Mouse (Mus musculus): ENCODE measurements around the gene Cacna1c.

The Cacna1c gene

DNA sequence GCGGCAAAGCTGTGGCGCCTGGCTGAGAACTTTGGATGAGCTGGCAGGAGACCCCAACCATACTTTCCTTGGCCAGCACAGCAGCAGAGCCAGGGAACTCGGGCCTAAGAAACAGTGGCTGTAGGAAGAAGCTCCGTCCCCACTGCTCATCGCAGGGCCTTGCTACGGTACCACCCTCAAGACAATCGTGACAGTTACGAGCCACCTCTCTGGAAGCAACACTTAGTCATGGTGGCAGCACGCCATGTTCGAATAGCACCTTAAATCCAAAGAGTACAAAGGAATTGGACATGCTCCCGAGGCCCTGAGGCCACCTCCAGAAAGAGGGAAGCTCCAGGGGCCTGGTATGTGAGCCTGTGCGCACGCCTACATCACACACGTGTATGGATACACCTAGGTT, 219.6 kb downstream of the Cacna1c start:
- no peaks in the 10 kb centered on the region for H3K27me3 ChIP-seq (ENCODE audit: insufficient read depth, low read length)
- no peak overlapping the region for H3K4me3 ChIP-seq (replicated peaks; ENCODE audit: low read length)
- no peak for TF ChIP-seq NANOG (IDR thresholded peaks at IDR 0.05; ENCODE audit: borderline replicate concordance, low read length)
- TF ChIP-seq POU5F1 (IDR thresholded peaks at IDR 0.05; ENCODE audit: borderline replicate concordance, low read length) = no peak
- TF ChIP-seq CTCF (conservative IDR thresholded peaks at IDR 0.05; ENCODE audit: low read length) = no peak
- peaks cover 6% of the 10 kb centered on the region; the same call in 1 of the 2 replicates for H3K9me3 ChIP-seq (ENCODE audit: low read length)
- H3K4me1 ChIP-seq (replicated peaks; ENCODE audit: low read depth, low read length) = no peaks in the 10 kb centered on the region
- no peaks in the 10 kb centered on the region for H3K36me3 ChIP-seq (ENCODE audit: insufficient read depth, low read length)

DNA sequence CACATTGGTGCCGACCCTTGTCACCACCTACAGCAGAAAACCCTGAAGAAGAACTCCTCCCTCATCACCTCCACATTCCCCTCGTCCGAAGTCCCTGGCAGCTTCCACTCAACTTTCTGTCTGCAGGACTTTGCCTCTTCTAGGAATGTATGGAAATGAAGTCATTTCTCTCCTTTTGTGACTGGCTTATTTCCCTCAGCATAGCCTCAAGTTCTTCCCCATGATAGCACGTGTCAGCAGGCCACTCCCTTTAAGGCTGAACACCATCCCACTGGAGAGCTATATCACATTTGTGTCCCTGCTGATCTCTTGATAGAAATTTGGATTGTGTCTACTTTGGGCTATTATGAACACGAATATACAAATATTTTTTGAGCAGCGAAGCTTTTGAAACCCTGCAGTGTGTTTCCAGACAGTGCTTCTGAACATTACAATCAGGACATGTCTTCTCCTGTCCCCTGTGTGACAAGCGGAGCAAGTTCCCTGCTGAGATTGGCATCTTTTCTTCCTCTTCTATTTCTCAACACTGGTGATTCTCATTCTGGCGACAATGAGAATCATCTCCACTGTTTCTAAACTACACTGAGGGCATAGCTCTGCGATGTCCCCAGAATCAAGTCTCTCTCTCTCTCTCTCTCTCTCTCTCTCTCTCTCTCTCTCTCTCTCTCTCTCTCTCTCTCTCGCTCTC, 224.2 kb downstream of the Cacna1c start:
- no peaks in the 10 kb centered on the region for H3K36me3 ChIP-seq (ENCODE audit: insufficient read depth, low read length)
- TF ChIP-seq POU5F1 (IDR thresholded peaks at IDR 0.05; ENCODE audit: borderline replicate concordance, low read length) (no peak), NANOG (IDR thresholded peaks at IDR 0.05; ENCODE audit: borderline replicate concordance, low read length) (no peak), CTCF (conservative IDR thresholded peaks at IDR 0.05; ENCODE audit: low read length) (no peak)
- 0 out of 2 replicates have a peak, but pooled peaks cover 6% of the 10 kb centered on the region for H3K9me3 ChIP-seq (ENCODE audit: low read length)
- H3K4me1 ChIP-seq (replicated peaks; ENCODE audit: low read depth, low read length) = no peaks in the 10 kb centered on the region
- no peaks in the 10 kb centered on the region for H3K27me3 ChIP-seq (ENCODE audit: insufficient read depth, low read length)
- H3K4me3 ChIP-seq (replicated peaks; ENCODE audit: low read length) = no peak overlapping the region

DNA sequence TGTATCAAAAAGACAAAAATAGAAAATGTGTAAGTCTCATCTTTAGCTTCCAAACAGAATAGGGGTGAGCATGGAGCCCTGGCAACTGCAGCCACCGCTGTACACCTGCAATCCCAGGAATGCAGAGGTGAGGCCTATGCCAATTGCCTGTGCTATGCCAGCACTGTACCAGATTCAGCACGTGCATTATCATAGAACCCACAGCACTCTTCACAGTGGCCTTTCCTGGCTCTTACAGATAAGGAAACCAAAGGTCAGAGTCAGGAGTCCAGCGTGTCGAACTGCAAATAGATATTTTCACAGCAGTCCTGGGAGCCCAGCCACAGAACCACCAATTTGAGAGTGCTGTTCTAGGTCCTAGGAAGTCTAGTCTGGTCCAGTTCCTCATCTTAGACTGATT, 227.4 kb downstream of the Cacna1c start:
- H3K9me3 ChIP-seq (ENCODE audit: low read length) = no peaks in the 10 kb centered on the region
- H3K4me3 ChIP-seq (replicated peaks; ENCODE audit: low read length) = no peak overlapping the region
- no peaks in the 10 kb centered on the region for H3K36me3 ChIP-seq (ENCODE audit: insufficient read depth, low read length)
- no peak for TF ChIP-seq NANOG (IDR thresholded peaks at IDR 0.05; ENCODE audit: borderline replicate concordance, low read length)
- TF ChIP-seq POU5F1 (IDR thresholded peaks at IDR 0.05; ENCODE audit: borderline replicate concordance, low read length) = no peak
- TF ChIP-seq CTCF (conservative IDR thresholded peaks at IDR 0.05; ENCODE audit: low read length) = no peak
- H3K27me3 ChIP-seq (ENCODE audit: insufficient read depth, low read length) = no peaks in the 10 kb centered on the region
- H3K4me1 ChIP-seq (replicated peaks; ENCODE audit: low read depth, low read length) = no peaks in the 10 kb centered on the region

GRCm38 (mm10) chr6:118966904-118967303, 229.3 kb downstream of the Cacna1c start:
- H3K27me3 ChIP-seq (ENCODE audit: insufficient read depth, low read length) = no peaks in the 10 kb centered on the region
- H3K36me3 ChIP-seq (ENCODE audit: insufficient read depth, low read length) = no peaks in the 10 kb centered on the region
- no peak overlapping the region for H3K4me3 ChIP-seq (replicated peaks; ENCODE audit: low read length)
- TF ChIP-seq POU5F1 (IDR thresholded peaks at IDR 0.05; ENCODE audit: borderline replicate concordance, low read length) (no peak), NANOG (IDR thresholded peaks at IDR 0.05; ENCODE audit: borderline replicate concordance, low read length) (no peak), CTCF (conservative IDR thresholded peaks at IDR 0.05; ENCODE audit: low read length) (no peak)
- H3K4me1 ChIP-seq (replicated peaks; ENCODE audit: low read depth, low read length) = no peaks in the 10 kb centered on the region
- no peaks in the 10 kb centered on the region for H3K9me3 ChIP-seq (ENCODE audit: low read length)

GRCm38 (mm10) chr6:118965577-118965976, 230.6 kb downstream of the Cacna1c start:
- no peak for TF ChIP-seq NANOG (IDR thresholded peaks at IDR 0.05; ENCODE audit: borderline replicate concordance, low read length)
- no peak for TF ChIP-seq CTCF (conservative IDR thresholded peaks at IDR 0.05; ENCODE audit: low read length)
- TF ChIP-seq POU5F1 (IDR thresholded peaks at IDR 0.05; ENCODE audit: borderline replicate concordance, low read length) = no peak

GRCm38 (mm10) chr6:118963806-118964205, 232.4 kb downstream of the Cacna1c start:
- peaks cover 7% of the 10 kb centered on the region for H3K9me3 ChIP-seq (ENCODE audit: low read length)
- TF ChIP-seq NANOG (IDR thresholded peaks at IDR 0.05; ENCODE audit: borderline replicate concordance, low read length) = no peak
- TF ChIP-seq POU5F1 (IDR thresholded peaks at IDR 0.05; ENCODE audit: borderline replicate concordance, low read length) = no peak
- no peak for TF ChIP-seq CTCF (conservative IDR thresholded peaks at IDR 0.05; ENCODE audit: low read length)
- H3K4me1 ChIP-seq (replicated peaks; ENCODE audit: low read depth, low read length) = no peaks in the 10 kb centered on the region
- H3K27me3 ChIP-seq (ENCODE audit: insufficient read depth, low read length) = no peaks in the 10 kb centered on the region
- H3K36me3 ChIP-seq (ENCODE audit: insufficient read depth, low read length) = no peaks in the 10 kb centered on the region
- no peak overlapping the region for H3K4me3 ChIP-seq (replicated peaks; ENCODE audit: low read length)

More at GRCm38 (mm10) chr6:118965577-118965976, 230.6 kb downstream of the Cacna1c start:
- Histone ChIP-seq H3K27me3 (ENCODE audit: insufficient read depth, low read length) (no peaks in the 10 kb centered on the region), H3K4me3 (replicated peaks; ENCODE audit: low read length) (no peak overlapping the region), H3K36me3 (ENCODE audit: insufficient read depth, low read length) (no peaks in the 10 kb centered on the region), H3K9me3 (ENCODE audit: low read length) (no peaks in the 10 kb centered on the region), H3K4me1 (replicated peaks; ENCODE audit: low read depth, low read length) (no peaks in the 10 kb centered on the region)

DNA sequence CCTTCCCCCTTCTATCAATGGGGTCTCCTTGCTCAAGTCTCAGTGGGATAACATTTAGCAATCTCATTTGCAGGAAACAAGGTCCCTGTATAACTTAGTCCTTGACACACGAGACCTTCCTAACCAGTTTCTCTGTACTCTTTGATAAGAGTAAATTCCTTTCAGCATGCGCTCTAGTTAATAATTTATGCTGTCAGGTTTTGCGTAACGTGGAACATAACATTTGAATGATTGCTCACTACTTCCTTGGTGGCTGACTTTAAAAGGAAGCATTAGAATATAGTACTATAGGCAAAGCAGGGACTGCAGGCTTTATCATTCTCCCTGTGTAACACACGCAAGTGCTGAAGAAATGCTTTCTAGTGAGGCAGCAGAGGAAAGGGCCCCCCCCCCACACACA, 232.9 kb downstream of the Cacna1c start:
- H3K4me3 ChIP-seq (replicated peaks; ENCODE audit: low read length) = no peak overlapping the region

GRCm38 (mm10) chr6:118958529-118958928, 237.7 kb downstream of the Cacna1c start:
- Histone ChIP-seq H3K36me3 (ENCODE audit: insufficient read depth, low read length) (no peaks in the 10 kb centered on the region), H3K4me1 (replicated peaks; ENCODE audit: low read depth, low read length) (no peaks in the 10 kb centered on the region), H3K27me3 (ENCODE audit: insufficient read depth, low read length) (no peaks in the 10 kb centered on the region), H3K9me3 (ENCODE audit: low read length) (peaks cover 7% of the 10 kb centered on the region), H3K4me3 (replicated peaks; ENCODE audit: low read length) (no peak overlapping the region)
- TF ChIP-seq NANOG (IDR thresholded peaks at IDR 0.05; ENCODE audit: borderline replicate concordance, low read length) = no peak
- TF ChIP-seq CTCF (conservative IDR thresholded peaks at IDR 0.05; ENCODE audit: low read length) = no peak
- TF ChIP-seq POU5F1 (IDR thresholded peaks at IDR 0.05; ENCODE audit: borderline replicate concordance, low read length) = no peak

More for the DNA sequence above, 232.9 kb downstream of the Cacna1c start:
- Histone ChIP-seq H3K4me1 (replicated peaks; ENCODE audit: low read depth, low read length) (no peaks in the 10 kb centered on the region), H3K36me3 (ENCODE audit: insufficient read depth, low read length) (no peaks in the 10 kb centered on the region), H3K27me3 (ENCODE audit: insufficient read depth, low read length) (no peaks in the 10 kb centered on the region), H3K9me3 (ENCODE audit: low read length) (peaks cover 7% of the 10 kb centered on the region)
- TF ChIP-seq NANOG (IDR thresholded peaks at IDR 0.05; ENCODE audit: borderline replicate concordance, low read length) = no peak
- no peak for TF ChIP-seq CTCF (conservative IDR thresholded peaks at IDR 0.05; ENCODE audit: low read length)
- no peak for TF ChIP-seq POU5F1 (IDR thresholded peaks at IDR 0.05; ENCODE audit: borderline replicate concordance, low read length)

DNA sequence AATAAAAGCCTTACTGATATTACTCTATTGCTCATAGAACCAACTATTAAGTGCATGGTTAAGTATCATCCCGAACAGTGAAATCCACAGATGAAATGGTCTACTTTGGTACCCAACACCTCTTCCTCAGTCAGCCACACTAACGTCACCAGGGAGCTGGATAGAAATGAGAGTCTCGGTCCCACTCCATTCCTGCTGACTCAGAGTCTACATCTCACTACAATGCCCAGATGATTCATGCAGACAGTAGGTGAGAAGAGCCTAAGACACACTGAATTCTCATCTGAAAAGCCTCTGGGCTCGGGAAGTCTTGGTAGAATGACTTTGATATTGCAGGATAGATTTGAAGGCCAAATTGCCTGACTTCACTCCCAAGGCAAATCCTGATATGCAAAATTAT, 240.0 kb downstream of the Cacna1c start:
- no peak overlapping the region for H3K4me3 ChIP-seq (replicated peaks; ENCODE audit: low read length)
- TF ChIP-seq NANOG (IDR thresholded peaks at IDR 0.05; ENCODE audit: borderline replicate concordance, low read length) (no peak), POU5F1 (IDR thresholded peaks at IDR 0.05; ENCODE audit: borderline replicate concordance, low read length) (no peak), CTCF (conservative IDR thresholded peaks at IDR 0.05; ENCODE audit: low read length) (no peak)
- H3K4me1 ChIP-seq (replicated peaks; ENCODE audit: low read depth, low read length) = no peaks in the 10 kb centered on the region
- H3K9me3 ChIP-seq (ENCODE audit: low read length) = peaks cover 7% of the 10 kb centered on the region
- H3K36me3 ChIP-seq (ENCODE audit: insufficient read depth, low read length) = no peaks in the 10 kb centered on the region
- H3K27me3 ChIP-seq (ENCODE audit: insufficient read depth, low read length) = no peaks in the 10 kb centered on the region
